Mouse (Mus musculus): Measurements from ENCODE around the gene Ptpn5. TPM values are rescaled to one million over a fixed set of nuclear protein-coding genes. Genes with fewer than 3 reads are reported as not detected.

Ptpn5 gene
- polyA plus RNA-seq, 1 experiment: not detected

GRCm38 (mm10) chr7:47085075-47085474 lies 48.4 kb downstream of the Ptpn5 start:
- no peak for TF ChIP-seq GATA1 (IDR thresholded peaks at IDR 0.05; ENCODE audit: low read length)

DNA sequence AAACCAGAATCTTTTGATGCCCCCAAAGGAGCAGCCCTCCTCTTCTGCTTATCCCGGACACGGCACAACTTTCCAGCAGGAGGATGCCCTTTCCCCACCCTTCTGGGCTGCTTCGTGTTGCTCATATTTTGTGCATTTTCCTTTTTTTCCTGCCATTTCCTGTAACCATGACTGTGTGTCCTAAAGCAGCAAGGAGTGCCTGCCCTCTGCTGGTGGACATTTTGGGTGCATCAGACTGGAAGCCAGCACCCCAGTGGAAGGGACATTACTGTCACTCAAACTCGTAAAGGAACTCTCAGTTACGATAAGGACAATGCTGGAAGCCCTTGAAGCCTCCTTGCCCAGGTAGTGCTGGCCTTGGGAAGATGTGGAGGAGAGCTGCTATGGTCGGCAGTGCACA lies 52.2 kb downstream of the Ptpn5 start:
- no peak for TF ChIP-seq GATA1 (IDR thresholded peaks at IDR 0.05; ENCODE audit: low read length)

DNA sequence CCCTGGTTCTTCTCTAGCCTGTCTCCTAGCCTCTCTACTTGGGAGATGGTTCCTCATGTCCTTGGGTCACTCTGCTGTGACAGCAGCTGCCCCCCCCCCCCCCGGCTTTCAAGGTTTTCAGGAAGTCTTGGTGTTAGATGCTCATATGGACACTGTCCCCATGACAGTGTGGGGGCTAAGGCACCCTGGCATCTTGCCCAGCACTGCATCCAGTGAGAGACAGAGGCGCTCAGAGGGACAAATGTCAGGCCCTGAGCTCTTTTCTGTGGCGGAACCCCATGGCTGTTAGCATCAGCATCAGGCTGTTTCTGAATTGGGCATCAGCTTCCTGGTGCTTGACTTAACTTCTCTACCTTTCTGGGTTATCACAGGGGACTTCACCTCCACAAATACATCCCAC lies 52.6 kb downstream of the Ptpn5 start:
- no peak for TF ChIP-seq GATA1 (IDR thresholded peaks at IDR 0.05; ENCODE audit: low read length)

- TF ChIP-seq GATA1 (IDR thresholded peaks at IDR 0.05; ENCODE audit: low read length): no peak
Measured at GRCm38 (mm10) chr7:47077451-47077850, 56.0 kb downstream of the Ptpn5 start.

GRCm38 (mm10) chr7:47076729-47077128 lies 56.8 kb downstream of the Ptpn5 start:
- TF ChIP-seq GATA1 (IDR thresholded peaks at IDR 0.05; ENCODE audit: low read length): no peak

GRCm38 (mm10) chr7:47076193-47076592 lies 57.3 kb downstream of the Ptpn5 start:
- TF ChIP-seq GATA1 (IDR thresholded peaks at IDR 0.05; ENCODE audit: low read length): no peak

GRCm38 (mm10) chr7:47073536-47074521 lies 59.7 kb downstream of the Ptpn5 start:
- TF ChIP-seq GATA1 (IDR thresholded peaks at IDR 0.05; ENCODE audit: low read length): no peak

- TF ChIP-seq GATA1 (IDR thresholded peaks at IDR 0.05; ENCODE audit: low read length): no peak
Measured at GRCm38 (mm10) chr7:47072551-47072950, 60.9 kb downstream of the Ptpn5 start.

DNA sequence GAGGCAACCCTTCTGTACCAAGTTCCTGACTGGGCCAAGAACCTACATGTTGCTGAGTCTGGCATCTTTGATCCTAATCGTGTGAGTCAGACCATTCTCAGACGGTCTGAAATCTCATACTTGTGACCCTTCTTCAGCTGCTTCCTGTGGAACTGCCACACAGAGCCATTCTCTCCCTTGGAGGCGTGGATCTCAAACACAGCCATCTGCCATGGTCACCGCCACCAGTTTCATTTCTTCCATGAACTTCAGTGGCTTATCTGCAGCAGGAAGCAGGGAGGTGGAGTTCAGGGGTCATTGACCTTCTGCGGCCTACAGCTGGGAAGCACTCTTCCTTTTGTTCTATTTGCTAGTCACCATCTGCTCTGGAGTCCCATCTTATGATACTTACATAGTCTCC lies 65.6 kb downstream of the Ptpn5 start:
- no peak for TF ChIP-seq GATA1 (IDR thresholded peaks at IDR 0.05; ENCODE audit: low read length)

DNA sequence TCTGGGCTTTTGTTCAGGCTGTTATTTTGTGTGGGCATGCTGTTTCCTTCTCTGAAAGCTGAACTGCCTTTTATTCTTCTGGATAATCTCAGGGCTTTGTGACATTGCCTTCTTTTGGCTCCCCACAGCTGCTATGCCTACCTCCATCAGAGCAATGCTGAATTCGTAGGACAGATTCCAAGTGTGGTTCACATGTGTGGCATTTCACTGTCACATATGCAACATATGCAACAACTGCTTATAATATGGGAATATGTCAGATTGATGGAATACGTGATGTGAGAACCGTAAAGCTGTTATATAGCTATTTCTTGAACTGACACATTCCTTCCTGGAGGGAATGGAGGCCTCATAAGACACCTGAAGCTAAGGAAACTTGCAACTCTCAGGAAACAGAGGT lies 66.5 kb downstream of the Ptpn5 start:
- TF ChIP-seq GATA1 (IDR thresholded peaks at IDR 0.05; ENCODE audit: low read length): no peak

GRCm38 (mm10) chr7:47061560-47061959 lies 71.9 kb downstream of the Ptpn5 start:
- no peak for TF ChIP-seq GATA1 (IDR thresholded peaks at IDR 0.05; ENCODE audit: low read length)

DNA sequence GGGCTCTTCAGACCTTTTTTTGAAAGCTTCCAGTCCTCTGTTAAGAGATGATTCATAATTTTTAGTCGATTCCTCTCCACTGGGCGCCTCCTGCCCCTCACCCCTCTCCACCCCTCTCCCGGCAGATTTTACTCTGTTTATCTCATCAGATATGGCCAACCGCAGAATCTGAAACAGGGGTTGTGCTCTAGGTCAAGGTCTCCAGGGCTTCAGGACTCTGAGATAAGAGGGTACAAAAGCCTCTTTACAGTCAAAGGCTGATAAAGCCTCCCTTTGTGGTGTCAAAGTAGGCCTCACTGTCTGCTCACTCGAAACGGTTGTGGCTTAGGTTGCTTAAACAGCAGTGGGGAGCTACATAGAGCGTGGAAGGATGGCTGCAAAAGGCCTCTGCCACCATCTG lies 74.1 kb downstream of the Ptpn5 start:
- TF ChIP-seq GATA1 (IDR thresholded peaks at IDR 0.05; ENCODE audit: low read length): peak; percentile 84

DNA sequence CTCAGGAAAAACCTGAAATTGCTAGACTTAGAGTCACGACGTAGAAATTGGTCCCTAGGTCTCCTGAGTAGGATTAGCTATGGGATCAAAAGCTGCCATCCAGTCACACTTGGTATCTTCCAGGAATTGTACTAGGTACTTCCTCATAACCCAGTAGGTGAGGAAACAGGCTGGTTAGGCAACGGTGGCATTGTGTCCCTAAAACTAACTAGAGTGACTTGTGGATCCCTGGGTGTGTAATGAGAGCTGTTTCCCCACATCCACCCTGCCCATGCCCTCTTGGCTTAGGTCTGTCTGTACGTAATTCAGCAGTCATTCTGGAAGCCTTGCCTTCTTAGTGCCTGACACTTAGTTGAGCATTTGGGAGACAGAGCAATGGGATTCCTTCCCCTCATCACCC lies 77.2 kb downstream of the Ptpn5 start:
- no peak for TF ChIP-seq GATA1 (IDR thresholded peaks at IDR 0.05; ENCODE audit: low read length)

DNA sequence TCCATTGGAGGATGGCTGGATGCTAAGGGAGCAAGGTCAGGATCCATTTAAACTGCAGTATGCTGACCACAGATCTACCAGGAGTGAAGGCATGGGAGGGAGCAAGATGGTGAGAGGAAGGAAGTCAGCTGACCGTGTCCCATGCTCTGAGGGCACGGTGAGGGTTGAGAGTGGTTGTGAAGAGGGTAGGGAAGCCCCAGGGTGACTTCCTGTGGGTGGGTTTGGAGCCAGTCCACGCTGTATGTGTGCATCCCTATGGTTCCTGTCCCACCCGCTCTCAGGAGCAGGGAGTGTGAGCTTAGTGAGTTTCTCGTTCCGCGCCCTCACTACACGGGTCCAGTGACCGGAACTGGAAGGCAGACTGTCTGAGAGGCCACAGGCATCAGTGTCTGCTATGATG lies 77.7 kb downstream of the Ptpn5 start:
- TF ChIP-seq GATA1 (IDR thresholded peaks at IDR 0.05; ENCODE audit: low read length): no peak

- no peak for TF ChIP-seq GATA1 (IDR thresholded peaks at IDR 0.05; ENCODE audit: low read length)
Measured at GRCm38 (mm10) chr7:47054666-47055065, 78.8 kb downstream of the Ptpn5 start.

DNA sequence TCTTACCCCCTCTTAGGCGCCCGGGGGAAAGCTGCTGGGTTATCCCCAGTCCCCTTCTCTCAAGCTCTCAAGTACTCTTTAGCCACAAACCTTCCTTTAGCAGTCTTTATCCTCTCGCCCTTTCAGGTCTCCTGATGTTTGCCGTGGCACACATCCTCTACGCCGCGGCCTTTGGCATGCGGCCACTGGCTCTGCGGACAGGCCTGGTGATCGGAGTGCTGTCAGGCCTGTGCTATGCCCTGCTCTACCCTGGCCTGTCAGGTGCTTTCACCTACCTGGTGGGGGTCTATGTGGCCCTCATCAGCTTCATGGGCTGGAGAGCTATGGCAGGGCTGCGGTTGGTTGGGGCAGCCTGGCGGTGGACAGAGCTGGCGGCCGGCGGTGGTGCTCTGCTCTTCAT lies 80.2 kb downstream of the Ptpn5 start:
- no peak for TF ChIP-seq GATA1 (IDR thresholded peaks at IDR 0.05; ENCODE audit: low read length)

- no peak for TF ChIP-seq GATA1 (IDR thresholded peaks at IDR 0.05; ENCODE audit: low read length)
Measured at GRCm38 (mm10) chr7:47052276-47052675, 81.2 kb downstream of the Ptpn5 start.

Data from G1E-ER4 (cell line).